Mouse (Mus musculus): ENCODE measurements at regions not wholly inside any gene's neighbourhood (a gene's known extent, or its start where the extent isn't known, plus 50 kb on each side); places are given as distances from the start of the nearest gene placed in this dataset.

- no peaks in the 10 kb centered on the region for H3K36me3 ChIP-seq (ENCODE audit: control insufficient read depth, insufficient read depth)
- WGBS, result 87% methylated on average over 1 of the region's 1 CpGs
- H3K4me1 ChIP-seq (replicated peaks; ENCODE audit: control insufficient read depth, insufficient read depth, low read length), result no peaks in the 10 kb centered on the region
- no peak for TF ChIP-seq CTCF (IDR thresholded peaks at IDR 0.05; ENCODE audit: low read depth)
- H3K4me2 ChIP-seq (replicated peaks; ENCODE audit: low read depth), result no peak overlapping the region
- no peak for ATAC-seq
- no peaks in the 10 kb centered on the region for H3K27me3 ChIP-seq (replicated peaks; ENCODE audit: control insufficient read depth, insufficient read depth, low read length)
- H3K27ac ChIP-seq (ENCODE audit: low read depth, low read length), result no peak overlapping the region
- no peaks in the 10 kb centered on the region for H3K9me3 ChIP-seq (ENCODE audit: control insufficient read depth)
- no peak overlapping the region for H3K4me3 ChIP-seq (ENCODE audit: low read depth, low read length)
- H3K9ac ChIP-seq (ENCODE audit: low read depth, low read length), result no peak overlapping the region
Observed at GRCm38 (mm10) chr3:147825337-147825736, 973.2 kb downstream of the Ttll7 start.

- ATAC-seq, result no peak
- H3K36me3 ChIP-seq (ENCODE audit: control insufficient read depth, insufficient read depth), result no peaks in the 10 kb centered on the region
- no peaks in the 10 kb centered on the region for H3K27me3 ChIP-seq (replicated peaks; ENCODE audit: control insufficient read depth, insufficient read depth, low read length)
- no peaks in the 10 kb centered on the region for H3K9me3 ChIP-seq (ENCODE audit: control insufficient read depth)
- no peaks in the 10 kb centered on the region for H3K4me1 ChIP-seq (replicated peaks; ENCODE audit: control insufficient read depth, insufficient read depth, low read length)
- H3K27ac ChIP-seq (ENCODE audit: low read depth, low read length), result no peak overlapping the region
- H3K4me2 ChIP-seq (replicated peaks; ENCODE audit: low read depth), result no peak overlapping the region
- no peak overlapping the region for H3K9ac ChIP-seq (ENCODE audit: low read depth, low read length)
- no peak overlapping the region for H3K4me3 ChIP-seq (ENCODE audit: low read depth, low read length)
- TF ChIP-seq CTCF (IDR thresholded peaks at IDR 0.05; ENCODE audit: low read depth), result no peak
Observed at GRCm38 (mm10) chr3:147824451-147824850, 972.3 kb downstream of the Ttll7 start.

GRCm38 (mm10) chr3:147814080-147814650 lies 962.0 kb downstream of the Ttll7 start:
- Histone ChIP-seq H3K9ac (ENCODE audit: low read depth, low read length) (no peak overlapping the region), H3K36me3 (ENCODE audit: control insufficient read depth, insufficient read depth) (no peaks in the 10 kb centered on the region), H3K9me3 (ENCODE audit: control insufficient read depth) (no peaks in the 10 kb centered on the region), H3K27ac (ENCODE audit: low read depth, low read length) (no peak overlapping the region), H3K4me2 (replicated peaks; ENCODE audit: low read depth) (no peak overlapping the region), H3K4me1 (replicated peaks; ENCODE audit: control insufficient read depth, insufficient read depth, low read length) (no peaks in the 10 kb centered on the region), H3K27me3 (replicated peaks; ENCODE audit: control insufficient read depth, insufficient read depth, low read length) (no peaks in the 10 kb centered on the region), H3K4me3 (ENCODE audit: low read depth, low read length) (no peak overlapping the region)
- ATAC-seq, result no peak
- TF ChIP-seq CTCF (IDR thresholded peaks at IDR 0.05; ENCODE audit: low read depth), result no peak

- Histone ChIP-seq H3K36me3 (ENCODE audit: control insufficient read depth, insufficient read depth) (no peaks in the 10 kb centered on the region), H3K4me3 (ENCODE audit: low read depth, low read length) (no peak overlapping the region), H3K9ac (ENCODE audit: low read depth, low read length) (no peak overlapping the region), H3K4me2 (replicated peaks; ENCODE audit: low read depth) (no peak overlapping the region), H3K27ac (ENCODE audit: low read depth, low read length) (no peak overlapping the region), H3K9me3 (ENCODE audit: control insufficient read depth) (no peaks in the 10 kb centered on the region), H3K27me3 (replicated peaks; ENCODE audit: control insufficient read depth, insufficient read depth, low read length) (no peaks in the 10 kb centered on the region), H3K4me1 (replicated peaks; ENCODE audit: control insufficient read depth, insufficient read depth, low read length) (no peaks in the 10 kb centered on the region)
- no peak for ATAC-seq
- 83% methylated on average over 4 of the region's 4 CpGs for WGBS
- no peak for TF ChIP-seq CTCF (IDR thresholded peaks at IDR 0.05; ENCODE audit: low read depth)
Observed at GRCm38 (mm10) chr3:147802546-147802945, 950.4 kb downstream of the Ttll7 start.

GRCm38 (mm10) chr3:147796524-147796923 lies 944.4 kb downstream of the Ttll7 start:
- Histone ChIP-seq H3K27ac (ENCODE audit: low read depth, low read length) (no peak overlapping the region), H3K4me1 (replicated peaks; ENCODE audit: control insufficient read depth, insufficient read depth, low read length) (no peaks in the 10 kb centered on the region), H3K4me3 (ENCODE audit: low read depth, low read length) (no peak overlapping the region), H3K4me2 (replicated peaks; ENCODE audit: low read depth) (no peak overlapping the region), H3K9ac (ENCODE audit: low read depth, low read length) (no peak overlapping the region), H3K9me3 (ENCODE audit: control insufficient read depth) (no peaks in the 10 kb centered on the region), H3K36me3 (ENCODE audit: control insufficient read depth, insufficient read depth) (no peaks in the 10 kb centered on the region), H3K27me3 (replicated peaks; ENCODE audit: control insufficient read depth, insufficient read depth, low read length) (no peaks in the 10 kb centered on the region)
- 75% methylated on average over 8 of the region's 8 CpGs for whole genome bisulfite sequencing
- no peak for ATAC-seq
- no peak for TF ChIP-seq CTCF (IDR thresholded peaks at IDR 0.05; ENCODE audit: low read depth)

GRCm38 (mm10) chr3:147795116-147795515 lies 942.9 kb downstream of the Ttll7 start:
- no peak overlapping the region for H3K4me3 ChIP-seq (ENCODE audit: low read depth, low read length)
- H3K27ac ChIP-seq (ENCODE audit: low read depth, low read length), result no peak overlapping the region
- H3K9ac ChIP-seq (ENCODE audit: low read depth, low read length), result no peak overlapping the region
- H3K9me3 ChIP-seq (ENCODE audit: control insufficient read depth), result no peaks in the 10 kb centered on the region
- H3K4me1 ChIP-seq (replicated peaks; ENCODE audit: control insufficient read depth, insufficient read depth, low read length), result no peaks in the 10 kb centered on the region
- no peak for ATAC-seq
- no peaks in the 10 kb centered on the region for H3K27me3 ChIP-seq (replicated peaks; ENCODE audit: control insufficient read depth, insufficient read depth, low read length)
- H3K4me2 ChIP-seq (replicated peaks; ENCODE audit: low read depth), result no peak overlapping the region
- H3K36me3 ChIP-seq (ENCODE audit: control insufficient read depth, insufficient read depth), result no peaks in the 10 kb centered on the region
- no peak for TF ChIP-seq CTCF (IDR thresholded peaks at IDR 0.05; ENCODE audit: low read depth)

- no peak for TF ChIP-seq CTCF (IDR thresholded peaks at IDR 0.05; ENCODE audit: low read depth)
- H3K9me3 ChIP-seq (ENCODE audit: control insufficient read depth), result no peaks in the 10 kb centered on the region
- no peak overlapping the region for H3K4me3 ChIP-seq (ENCODE audit: low read depth, low read length)
- WGBS, result 76% methylated on average over 2 of the region's 2 CpGs
- H3K27me3 ChIP-seq (replicated peaks; ENCODE audit: control insufficient read depth, insufficient read depth, low read length), result no peaks in the 10 kb centered on the region
- no peaks in the 10 kb centered on the region for H3K4me1 ChIP-seq (replicated peaks; ENCODE audit: control insufficient read depth, insufficient read depth, low read length)
- no peak overlapping the region for H3K4me2 ChIP-seq (replicated peaks; ENCODE audit: low read depth)
- no peak overlapping the region for H3K27ac ChIP-seq (ENCODE audit: low read depth, low read length)
- no peak overlapping the region for H3K9ac ChIP-seq (ENCODE audit: low read depth, low read length)
- ATAC-seq, result no peak
- H3K36me3 ChIP-seq (ENCODE audit: control insufficient read depth, insufficient read depth), result no peaks in the 10 kb centered on the region
Observed at GRCm38 (mm10) chr3:147786555-147786954, 934.4 kb downstream of the Ttll7 start.
